Mouse (Mus musculus) liver, embryonic 14 days (tissue): ENCODE measurements around the gene Pja2. TPM values are rescaled to one million over a fixed set of nuclear protein-coding genes. Genes with fewer than 3 reads are reported as not detected.

Experiments used
- polyA plus RNA-seq: library from polyadenylated mRNA; depleted of rRNA; stranded (reverse); fragments of >200 nt; gene quantifications from 2 replicates; pipeline ENCODE4 v1.2.3, GENCODE M21; 2012; rRNA removed

Pja2 gene
- polyA plus RNA-seq, result 7.3 and 8.2 TPM in 2 replicates

DNA sequence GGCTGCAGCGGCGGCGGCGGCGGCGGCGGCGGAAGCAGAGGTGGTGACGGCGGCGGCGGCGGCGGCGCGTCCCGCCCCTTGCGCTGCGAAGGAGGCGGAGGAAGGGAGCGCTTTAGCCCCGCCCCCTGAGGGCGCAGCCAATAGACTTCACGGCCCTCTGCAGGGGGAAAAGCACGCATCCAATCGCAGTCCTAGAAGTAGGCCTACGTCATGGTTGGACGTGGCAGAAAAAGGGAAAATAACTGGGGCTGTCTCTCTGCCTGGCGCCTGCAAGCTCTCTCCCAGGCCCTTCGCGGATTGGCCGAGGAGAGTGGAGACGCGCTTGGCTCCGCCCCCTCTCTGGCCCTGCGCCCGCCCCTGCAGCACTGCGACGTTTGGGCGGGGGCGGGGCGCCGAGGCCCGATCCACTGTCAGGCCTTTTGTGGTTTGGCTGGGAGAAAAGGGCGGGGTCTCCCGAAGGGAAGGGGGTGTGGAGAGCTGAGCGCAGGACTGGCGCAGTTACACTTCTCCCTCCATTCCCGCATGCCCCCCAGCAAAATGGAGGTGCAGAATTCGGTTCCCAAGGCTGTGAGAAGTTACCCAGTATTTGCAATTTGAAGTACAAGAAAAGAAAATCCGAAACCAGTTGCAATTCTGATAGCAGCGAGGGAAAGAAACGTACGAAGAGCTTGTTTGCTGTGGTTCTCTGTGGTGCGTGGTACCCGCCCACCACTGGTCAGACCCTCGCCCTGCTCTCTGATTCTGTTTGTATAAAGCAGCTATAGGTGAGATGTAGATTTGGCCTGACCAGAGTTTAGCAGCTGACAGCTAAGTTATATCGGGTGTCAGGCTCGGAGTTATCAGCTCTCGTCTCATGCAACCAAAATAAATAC, at the start of gene Pja2:
TSS of gene Pja2 (minus strand) at position 19 of the 872 bp plus-strand sequence.

